Mouse (Mus musculus) kidney, adult 2 months (tissue): Measurements from ENCODE around the gene Dtd2. TPM values are rescaled to one million over a fixed set of nuclear protein-coding genes. Genes with fewer than 3 reads are reported as not detected.

ENCODE experiments used
- DNase-seq: peaks from one replicate; pipeline ENCODE4 v3.0.0; 2021
- H3K27ac ChIP-seq: fragments of 200-500 bp; 2 replicates; pipeline ENCODE4 v1.5.1; 2012; ENCODE audit warnings: low read depth, low read length, control low read depth, inconsistent platforms; ENCODE audit not compliant: insufficient read depth
- H3K27me3 ChIP-seq: fragments of 200-500 bp; replicated peaks from 2 replicates; pipeline ENCODE4 v1.6.1; 2012; ENCODE audit warnings: mild to moderate bottlenecking, moderate library complexity, low read length, inconsistent platforms; ENCODE audit not compliant: control insufficient read depth, insufficient read depth
- H3K36me3 ChIP-seq: fragments of 200-500 bp; 2 replicates; pipeline ENCODE4 v1.6.1; 2012; ENCODE audit warnings: mild to moderate bottlenecking, moderate library complexity, low read length, inconsistent platforms; ENCODE audit not compliant: control insufficient read depth, insufficient read depth
- H3K4me1 ChIP-seq: fragments of 200-500 bp; 2 replicates; pipeline ENCODE4 v1.6.1; 2011; ENCODE audit warnings: low read length; ENCODE audit not compliant: control insufficient read depth, insufficient read depth
- H3K4me3 ChIP-seq: fragments of 200-500 bp; 2 replicates; pipeline ENCODE4 v1.5.1; 2011; ENCODE audit warnings: mild to moderate bottlenecking, low read depth, low read length, control low read depth; ENCODE audit not compliant: insufficient read depth
- CTCF ChIP-seq: fragments of 200-500 bp; conservative IDR thresholded peaks from 2 replicates; pipeline ENCODE4 v1.5.1; 2011; ENCODE audit warnings: low read depth, mild to moderate bottlenecking, control low read depth, low read length, moderate library complexity, mixed read lengths; ENCODE audit not compliant: insufficient read depth, insufficient read length
- POLR2A ChIP-seq: fragments of 200-500 bp; IDR thresholded peaks from one replicate; pipeline ENCODE4 v1.6.1; 2011; ENCODE audit warnings: low read depth, low read length, control low read depth
- WGBS: fragments of 180-500 bp; shearing (Covaris S2); methylation state at CpG from one replicate; pipeline ENCODE4 v1.1.7; 2018; 5-methylcytosine and 5-hydroxymethylcytosine counted together
- polyA plus RNA-seq: library from polyadenylated mRNA; depleted of rRNA; stranded (reverse); fragments of >200 nt; gene quantifications from 2 replicates; pipeline ENCODE4 v1.2.3, GENCODE M21; 2012

Dtd2 gene
- polyA plus RNA-seq, 1 experiment = 14.6 TPM

DNA sequence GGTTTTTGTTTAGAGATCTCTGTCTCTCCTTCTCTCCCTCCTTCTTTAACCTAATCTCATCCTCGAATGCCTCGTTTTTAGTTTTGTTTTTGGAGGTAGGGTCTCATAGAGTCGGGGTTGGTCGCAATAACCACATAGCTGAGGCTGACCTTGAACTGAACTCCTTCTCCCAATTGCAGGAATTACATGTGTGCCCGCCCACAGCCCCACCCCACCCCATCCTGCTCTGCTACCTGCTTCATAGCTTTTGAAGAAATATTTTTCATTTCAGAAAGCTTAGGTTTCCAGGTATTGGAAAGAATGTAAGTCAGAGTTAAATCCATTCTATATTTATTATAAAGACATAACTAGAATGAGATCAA lies 313 bp upstream of the Dtd2 start:
- H3K27me3 ChIP-seq = no peaks in the 10 kb centered on the region
- H3K27ac ChIP-seq = peak overlapping the region; percentile 61; the same call in 1 of the 2 replicates
- DNase-seq = no peak
- no peaks in the 10 kb centered on the region; the same call in 1 of the 2 replicates for H3K36me3 ChIP-seq
- no peaks in the 10 kb centered on the region for H3K4me1 ChIP-seq
- H3K4me3 ChIP-seq = peak overlapping the region; percentile 68
- TF ChIP-seq CTCF (no peak), POLR2A (no peak)
- WGBS = 28% methylated on average over 5 of the region's 5 CpGs

DNA sequence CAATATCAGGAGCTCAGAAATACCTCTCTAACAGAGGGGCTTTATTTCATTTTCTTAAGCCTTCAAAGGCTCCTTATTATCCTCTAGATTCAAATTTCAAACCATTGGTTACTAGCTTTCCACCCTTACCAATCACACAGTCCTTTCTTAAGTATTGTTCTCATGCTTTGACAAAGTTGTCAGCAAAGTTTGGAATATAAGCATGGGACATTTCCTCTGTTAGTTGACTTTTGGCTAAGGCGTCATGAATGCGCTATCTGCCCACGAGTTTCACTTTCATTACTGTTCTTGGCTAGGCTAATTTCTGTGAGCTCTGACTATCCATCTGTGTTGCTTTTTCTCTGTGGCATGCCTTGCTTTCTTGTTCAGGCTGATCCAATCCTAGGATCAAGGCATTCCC lies 3.6 kb downstream of the Dtd2 start:
- TF ChIP-seq POLR2A (no peak), CTCF (no peak)
- Histone ChIP-seq H3K27ac (no peak overlapping the region), H3K36me3 (peaks cover 2% of the 10 kb centered on the region), H3K4me1 (no peaks in the 10 kb centered on the region), H3K27me3 (no peaks in the 10 kb centered on the region), H3K4me3 (no peak overlapping the region)
- no peak for DNase-seq
- WGBS = 82% methylated on average over 3 of the region's 3 CpGs

DNA sequence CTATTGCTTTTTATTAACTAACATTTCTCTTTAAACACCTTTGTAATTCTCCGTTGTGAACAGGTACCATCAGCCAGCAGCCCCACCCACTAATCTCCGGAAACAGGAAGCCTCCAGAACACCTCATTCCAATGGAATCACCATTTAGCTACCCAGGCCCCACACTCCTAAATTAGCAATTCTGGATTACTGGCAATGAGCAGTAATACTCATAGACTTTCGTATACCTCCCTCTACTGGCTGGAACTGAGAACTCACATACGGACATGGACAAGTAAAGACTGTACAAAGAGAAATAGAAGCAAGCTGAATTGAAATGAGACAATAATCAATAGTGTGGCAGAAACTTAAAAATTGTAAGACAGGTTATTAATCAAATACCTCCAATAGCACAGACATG lies 4.8 kb downstream of the Dtd2 start:
- Histone ChIP-seq H3K27me3 (no peaks in the 10 kb centered on the region), H3K4me1 (no peaks in the 10 kb centered on the region), H3K4me3 (no peak overlapping the region), H3K27ac (no peak overlapping the region), H3K36me3 (peaks cover 2% of the 10 kb centered on the region)
- DNase-seq = peak; percentile 86
- WGBS = 7% methylated on average over 4 of the region's 4 CpGs
- no peak for TF ChIP-seq CTCF
- no peak for TF ChIP-seq POLR2A

DNA sequence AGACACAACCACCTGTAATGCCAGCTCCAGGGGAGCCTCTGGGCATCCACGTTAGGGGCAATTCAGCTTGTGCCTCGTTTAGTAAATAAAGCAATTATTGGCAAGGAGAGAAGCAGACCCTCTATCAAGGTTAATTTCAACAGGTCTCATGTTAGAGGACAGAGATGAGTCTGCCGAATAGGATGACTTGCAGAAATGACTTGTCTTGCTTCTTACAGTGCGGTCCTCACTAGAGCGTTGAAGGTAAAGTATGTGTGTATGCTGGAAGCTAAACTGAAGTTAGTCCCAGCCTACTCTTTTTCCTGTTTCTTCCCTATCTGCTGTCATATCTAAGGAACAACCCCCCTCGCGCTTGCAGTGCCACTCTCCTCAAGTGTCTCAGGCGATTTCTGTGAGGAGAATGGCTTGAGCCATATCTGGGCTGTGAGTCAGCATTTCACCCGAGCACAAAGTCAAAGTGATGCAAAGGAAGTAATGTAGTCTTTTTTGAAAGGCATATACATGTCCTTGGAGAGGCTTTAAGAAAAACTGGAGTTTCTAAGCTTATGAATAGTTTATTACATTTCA lies 7.9 kb downstream of the Dtd2 start:
- Histone ChIP-seq H3K4me3 (no peak overlapping the region), H3K4me1 (no peaks in the 10 kb centered on the region), H3K27ac (no peak overlapping the region), H3K27me3 (no peaks in the 10 kb centered on the region), H3K36me3 (peaks cover 2% of the 10 kb centered on the region; the same call in 1 of the 2 replicates)
- TF ChIP-seq POLR2A (no peak), CTCF (no peak)
- DNase-seq = no peak
- WGBS = 87% methylated on average over 9 of the region's 9 CpGs

DNA sequence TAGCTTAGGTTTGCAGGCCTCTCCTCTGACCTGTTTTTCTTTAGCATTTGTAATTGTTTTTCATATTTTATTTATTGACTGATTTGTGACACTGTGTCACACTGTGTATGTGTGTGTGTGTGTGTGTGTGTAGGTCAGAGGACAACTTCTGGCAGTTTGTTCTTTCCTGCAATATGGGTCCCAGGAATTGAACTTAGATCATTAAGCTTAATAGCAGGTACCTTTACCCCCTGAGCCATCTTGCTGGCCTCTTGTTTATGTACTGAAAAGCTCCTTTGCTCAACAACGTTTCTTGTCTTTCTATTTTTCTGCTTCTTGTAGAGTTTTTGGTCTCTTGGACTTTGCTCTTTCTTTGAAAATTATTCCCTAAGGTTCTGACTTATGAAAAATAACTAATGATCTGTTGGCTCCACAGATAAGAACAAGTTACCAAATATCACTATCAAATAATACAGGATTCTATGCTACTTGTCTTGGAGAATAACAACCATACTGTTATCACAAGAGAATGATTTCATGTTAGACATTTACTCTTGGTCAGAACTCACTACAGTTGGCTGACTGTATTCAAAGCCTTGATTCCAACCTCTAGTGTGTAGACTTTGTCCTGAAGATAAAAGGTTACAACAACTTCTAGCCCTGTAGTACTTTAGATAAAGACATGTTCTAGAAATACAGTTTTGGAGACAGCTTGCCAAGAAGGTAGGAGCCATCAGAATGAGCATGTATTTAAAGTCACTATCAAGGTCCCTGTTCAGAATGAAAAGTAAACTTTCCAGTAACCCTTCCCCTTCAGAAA lies 10.4 kb downstream of the Dtd2 start:
- WGBS = 56% methylated on average over 1 of the region's 1 CpGs
- no peaks in the 10 kb centered on the region for H3K27me3 ChIP-seq
- H3K4me3 ChIP-seq = no peak overlapping the region
- no peaks in the 10 kb centered on the region for H3K4me1 ChIP-seq
- peak; percentile 32 for DNase-seq
- no peak overlapping the region for H3K27ac ChIP-seq
- TF ChIP-seq CTCF (no peak), POLR2A (no peak)
- peaks cover 2% of the 10 kb centered on the region; the same call in 1 of the 2 replicates for H3K36me3 ChIP-seq

DNA sequence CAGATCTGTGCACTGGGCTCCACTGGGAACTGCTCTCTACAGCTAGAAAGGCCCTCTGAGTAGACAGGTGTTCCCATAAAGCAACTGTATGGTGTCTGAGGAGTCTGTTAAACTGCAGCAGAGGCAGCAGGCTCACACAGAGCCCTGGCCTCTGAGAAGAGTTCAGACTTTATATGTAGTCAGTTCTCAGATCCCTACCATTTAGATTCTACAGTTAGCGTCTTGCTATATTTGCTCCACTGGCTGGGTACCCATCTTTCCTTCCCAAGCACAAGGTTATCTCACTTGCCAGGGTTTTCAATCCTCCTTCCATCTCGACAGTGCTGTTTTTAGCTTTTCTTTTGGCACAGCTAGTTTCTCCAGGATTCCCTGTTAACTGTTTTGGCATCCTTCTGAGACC lies 15.7 kb downstream of the Dtd2 start:
- H3K27me3 ChIP-seq = no peaks in the 10 kb centered on the region
- 82% methylated on average over 2 of the region's 2 CpGs for WGBS
- H3K4me1 ChIP-seq = no peaks in the 10 kb centered on the region
- TF ChIP-seq POLR2A (no peak), CTCF (no peak)
- H3K4me3 ChIP-seq = no peak overlapping the region
- H3K36me3 ChIP-seq = no peaks in the 10 kb centered on the region
- no peak overlapping the region for H3K27ac ChIP-seq
- DNase-seq = no peak

DNA sequence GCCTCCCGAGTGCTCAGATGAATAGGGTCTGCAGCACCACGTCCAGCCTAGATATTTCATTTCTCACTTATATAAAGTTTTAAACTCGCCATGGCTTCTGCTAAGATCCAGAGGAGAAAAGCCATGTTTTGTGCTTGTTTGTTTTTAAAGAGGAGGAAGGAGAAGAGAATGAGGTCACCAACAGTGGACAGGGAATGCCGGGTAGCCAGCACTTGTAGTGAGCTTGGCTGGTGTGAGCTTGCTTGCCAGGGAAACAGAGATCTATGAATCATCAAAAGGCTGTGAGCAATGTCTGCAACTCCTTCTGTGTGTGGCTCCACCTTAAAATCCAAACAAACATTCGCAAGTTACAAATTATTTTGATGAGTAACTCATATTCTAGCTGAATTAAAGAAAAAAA lies 17.8 kb downstream of the Dtd2 start:
- 81% methylated on average over 5 of the region's 5 CpGs for WGBS
- TF ChIP-seq POLR2A (no peak), CTCF (no peak)
- Histone ChIP-seq H3K4me1 (no peaks in the 10 kb centered on the region), H3K27me3 (no peaks in the 10 kb centered on the region), H3K36me3 (no peaks in the 10 kb centered on the region), H3K27ac (no peak overlapping the region), H3K4me3 (no peak overlapping the region)
- DNase-seq = no peak
